In the genomic region with DNA sequence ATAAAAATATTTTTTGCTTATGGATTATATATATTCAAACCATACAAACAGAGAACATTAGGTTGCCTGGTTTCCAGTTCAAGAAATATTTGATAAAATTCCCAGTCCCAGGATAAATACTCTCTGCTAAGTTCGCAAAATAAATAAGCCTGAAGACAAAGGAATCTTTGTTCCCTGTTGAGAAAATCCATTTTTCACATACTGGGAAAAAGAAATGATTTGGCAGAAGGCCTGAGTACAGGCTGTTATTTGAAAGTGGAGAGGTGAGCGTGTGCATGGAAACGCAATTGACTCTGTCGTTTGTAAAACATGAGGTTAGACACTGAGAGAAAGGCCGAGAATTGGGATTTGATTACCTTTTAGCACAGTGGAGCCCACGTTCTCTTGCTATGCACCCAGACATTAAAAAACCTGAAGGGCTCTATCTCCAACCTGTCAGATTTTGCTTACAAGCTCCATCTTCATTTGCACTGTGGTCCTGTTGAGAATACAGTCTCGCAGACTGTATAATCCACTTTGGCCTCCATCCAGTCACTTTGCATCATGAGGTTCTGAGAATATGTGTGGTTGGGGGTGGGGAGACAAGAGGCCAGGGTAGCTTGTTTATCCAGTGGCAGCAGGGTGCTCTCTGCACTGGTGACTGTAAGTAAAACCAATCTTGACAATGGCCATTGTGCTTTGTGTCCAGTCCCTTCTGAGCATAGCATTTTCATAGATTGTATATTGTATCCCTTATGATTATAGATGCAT, we compare ENCODE assay signal across 19 mouse cellular contexts. TPM values are rescaled to one million over a fixed set of nuclear protein-coding genes. Genes with fewer than 3 reads are reported as not detected.
A peak's percentile ranks its signal among the peaks of the same experiment; 100 is the strongest.
DNase-seq lines count a peak whose midpoint lies in the region; ATAC-seq and TF ChIP-seq lines count a peak whose summit lies in the region.
"Had no signal": no experiment of that assay in that cellular context is flagged by ENCODE, and none has a peak within 500 bp of the region (broad histone marks: within the 10 kb centered on the region; RNA-seq: fewer than 3 reads in every experiment).

No protein-coding gene starts in this region.

- no peak for TF ChIP-seq POLR2A in heart, adult 2 months (IDR thresholded peaks at IDR 0.05; ENCODE audit: insufficient read depth, low read depth, low read length)

- H3K4me2 ChIP-seq in hindbrain, embryonic 11.5 days (replicated peaks; ENCODE audit: low read depth, low read length): no peak overlapping the region
- H3K4me2 ChIP-seq in hindbrain, embryonic 12.5 days (replicated peaks): no peak overlapping the region
- H3K4me2 ChIP-seq in midbrain, embryonic 14.5 days (ENCODE audit: low read length): no peak overlapping the region
- no peak overlapping the region for H3K4me2 ChIP-seq in midbrain, embryonic 11.5 days
- no peak overlapping the region for H3K4me2 ChIP-seq in midbrain, postnatal 0 days (ENCODE audit: low read depth, low read length, poor library complexity, severe bottlenecking)
- H3K4me2 ChIP-seq: heart, embryonic 11.5 days; intestine, embryonic 15.5 days; liver, embryonic 13.5 days had no signal

- no peak for ATAC-seq in hindbrain, embryonic 11.5 days (ENCODE audit: low FRiP score)
- ATAC-seq in hindbrain, embryonic 12.5 days (ENCODE audit: low FRiP score): no peak
- no peak; the same call in 1 of the 2 replicates for ATAC-seq in midbrain, embryonic 14.5 days (ENCODE audit: low FRiP score, low TSS enrichment)
- no peak for ATAC-seq in midbrain, embryonic 11.5 days (ENCODE audit: low FRiP score)
- ATAC-seq in midbrain, postnatal 0 days (ENCODE audit: low FRiP score): no peak
- ATAC-seq: intestine, embryonic 15.5 days had no signal

- H3K9me3 ChIP-seq in hindbrain, embryonic 11.5 days (ENCODE audit: control insufficient read depth, low read length): no peaks in the 10 kb centered on the region
- no peaks in the 10 kb centered on the region for H3K9me3 ChIP-seq in hindbrain, embryonic 12.5 days (replicated peaks)
- H3K9me3 ChIP-seq in midbrain, embryonic 14.5 days (ENCODE audit: control insufficient read depth, low read length): no peaks in the 10 kb centered on the region
- H3K9me3 ChIP-seq in midbrain, embryonic 11.5 days (ENCODE audit: control insufficient read depth, low read length): no peaks in the 10 kb centered on the region
- no peaks in the 10 kb centered on the region for H3K9me3 ChIP-seq in midbrain, postnatal 0 days (ENCODE audit: low read length)
- H3K9me3 ChIP-seq: intestine, embryonic 15.5 days; liver, embryonic 13.5 days had no signal

- TF ChIP-seq CTCF in midbrain, postnatal 0 days (IDR thresholded peaks at IDR 0.05): no peak
- TF ChIP-seq CTCF in heart, adult 2 months (IDR thresholded peaks at IDR 0.05): no peak

- no peaks in the 10 kb centered on the region for H3K4me1 ChIP-seq in hindbrain, embryonic 11.5 days (replicated peaks; ENCODE audit: control insufficient read depth, insufficient read depth, low read length)
- no peaks in the 10 kb centered on the region for H3K4me1 ChIP-seq in hindbrain, embryonic 12.5 days
- H3K4me1 ChIP-seq in midbrain, embryonic 14.5 days (ENCODE audit: control insufficient read depth, insufficient read depth, low read length): no peaks in the 10 kb centered on the region
- H3K4me1 ChIP-seq in midbrain, embryonic 11.5 days (ENCODE audit: control insufficient read depth, insufficient read depth, low read length): no peaks in the 10 kb centered on the region
- H3K4me1 ChIP-seq in midbrain, postnatal 0 days (ENCODE audit: insufficient read depth, low read length): no peaks in the 10 kb centered on the region
- no peaks in the 10 kb centered on the region for H3K4me1 ChIP-seq in heart, adult 2 months (ENCODE audit: control insufficient read depth, insufficient read depth, low read length)
- H3K4me1 ChIP-seq: intestine, embryonic 15.5 days; liver, embryonic 13.5 days had no signal

- peak; percentile 1 for DNase-seq in hindbrain, embryonic 11.5 days (ENCODE audit: low spot score)
- peak; percentile 59 for DNase-seq in midbrain, embryonic 14.5 days
- DNase-seq in midbrain, embryonic 11.5 days (ENCODE audit: low spot score, missing footprints): no peak
- peak; percentile 63 for DNase-seq in fibroblast of lung, adult 2 months (ENCODE audit: low read depth)
- peak; percentile 63 for DNase-seq in midbrain, postnatal 0 days (ENCODE audit: low spot score)
- no peak for DNase-seq in heart, adult 2 months
- DNase-seq: adrenal gland, postnatal 36 days; cerebellum, adult 9-11 months; gastrocnemius, postnatal 25 days; heart, postnatal 14 days; layer of hippocampus, postnatal 36 days; liver, embryonic 13.5 days; lung, postnatal 10 days; right cerebral cortex, adult 18-20 months; thymus, postnatal 36 days had no signal

- no peak overlapping the region for H3K27ac ChIP-seq in hindbrain, embryonic 11.5 days (ENCODE audit: low read depth, low read length)
- H3K27ac ChIP-seq in hindbrain, embryonic 12.5 days: no peak overlapping the region
- no peak overlapping the region for H3K27ac ChIP-seq in midbrain, embryonic 14.5 days (replicated peaks; ENCODE audit: low read depth, low read length)
- H3K27ac ChIP-seq in midbrain, embryonic 11.5 days (ENCODE audit: low read depth, low read length): no peak overlapping the region
- H3K27ac ChIP-seq in midbrain, postnatal 0 days (ENCODE audit: low read depth, low read length): no peak overlapping the region
- H3K27ac ChIP-seq in heart, adult 2 months: no peak overlapping the region
- H3K27ac ChIP-seq: intestine, embryonic 15.5 days; liver, embryonic 13.5 days had no signal

- intact Hi-C loops in heart, adult 2 months (cut with DNase I): loop anchor here (2.0 kb wide), 1 partner anchor 315 kb away; no protein-coding TSS in a partner anchor

- H3K36me3 ChIP-seq in hindbrain, embryonic 11.5 days (ENCODE audit: control insufficient read depth, insufficient read depth, low read length): no peaks in the 10 kb centered on the region
- H3K36me3 ChIP-seq in hindbrain, embryonic 12.5 days: no peaks in the 10 kb centered on the region
- no peaks in the 10 kb centered on the region for H3K36me3 ChIP-seq in midbrain, embryonic 14.5 days (ENCODE audit: control insufficient read depth, insufficient read depth, low read length)
- H3K36me3 ChIP-seq in midbrain, embryonic 11.5 days (ENCODE audit: control insufficient read depth, insufficient read depth, low read length): no peaks in the 10 kb centered on the region
- no peaks in the 10 kb centered on the region for H3K36me3 ChIP-seq in midbrain, postnatal 0 days (ENCODE audit: insufficient read depth, low read length)
- H3K36me3 ChIP-seq in heart, adult 2 months (ENCODE audit: control insufficient read depth, insufficient read depth, low read length): no peaks in the 10 kb centered on the region
- H3K36me3 ChIP-seq: intestine, embryonic 15.5 days; liver, embryonic 13.5 days had no signal

- no peaks in the 10 kb centered on the region for H3K27me3 ChIP-seq in hindbrain, embryonic 11.5 days (ENCODE audit: control insufficient read depth, insufficient read depth, low read length)
- H3K27me3 ChIP-seq in hindbrain, embryonic 12.5 days: peaks cover 4% of the 10 kb centered on the region; the same call in 1 of the 2 replicates
- H3K27me3 ChIP-seq in midbrain, embryonic 14.5 days (ENCODE audit: control insufficient read depth, insufficient read depth, low read length): no peaks in the 10 kb centered on the region
- no peaks in the 10 kb centered on the region for H3K27me3 ChIP-seq in midbrain, embryonic 11.5 days (ENCODE audit: control insufficient read depth, insufficient read depth, low read length)
- H3K27me3 ChIP-seq in midbrain, postnatal 0 days (ENCODE audit: insufficient read depth, low read length): no peaks in the 10 kb centered on the region
- no peaks in the 10 kb centered on the region for H3K27me3 ChIP-seq in heart, adult 2 months (ENCODE audit: control insufficient read depth, insufficient read depth, low read length)
- H3K27me3 ChIP-seq: intestine, embryonic 15.5 days; liver, embryonic 13.5 days had no signal

- H3K4me3 ChIP-seq in hindbrain, embryonic 11.5 days (ENCODE audit: low read depth, low read length): no peak overlapping the region
- H3K4me3 ChIP-seq in hindbrain, embryonic 12.5 days: no peak overlapping the region
- H3K4me3 ChIP-seq in midbrain, embryonic 14.5 days (replicated peaks; ENCODE audit: low read depth, low read length): no peak overlapping the region
- H3K4me3 ChIP-seq in midbrain, embryonic 11.5 days (ENCODE audit: low read depth, low read length): no peak overlapping the region
- H3K4me3 ChIP-seq in midbrain, postnatal 0 days (ENCODE audit: low read depth, low read length): no peak overlapping the region
- H3K4me3 ChIP-seq in heart, adult 2 months: no peak overlapping the region
- H3K4me3 ChIP-seq: erythroblast, embryonic 14.5 days; intestine, embryonic 15.5 days; liver, embryonic 13.5 days had no signal

- no peak for TF ChIP-seq EP300 in heart, adult 2 months (IDR thresholded peaks at IDR 0.05; ENCODE audit: insufficient read depth, low read depth, low read length)

- 65% methylated on average over 7 of the region's 7 CpGs for WGBS in hindbrain, embryonic 11.5 days
- WGBS in hindbrain, embryonic 12.5 days: 63% methylated on average over 7 of the region's 7 CpGs
- 57% methylated on average over 7 of the region's 7 CpGs for WGBS in midbrain, embryonic 14.5 days
- WGBS in midbrain, embryonic 11.5 days: 71% methylated on average over 7 of the region's 7 CpGs
- 44% methylated on average over 7 of the region's 7 CpGs for WGBS in midbrain, postnatal 0 days
- 72% methylated on average over 7 of the region's 7 CpGs for WGBS in heart, adult 2 months

- no peak overlapping the region for H3K9ac ChIP-seq in hindbrain, embryonic 11.5 days (ENCODE audit: low read depth, low read length)
- H3K9ac ChIP-seq in hindbrain, embryonic 12.5 days: no peak overlapping the region
- H3K9ac ChIP-seq in midbrain, embryonic 14.5 days (replicated peaks; ENCODE audit: low read length): no peak overlapping the region
- H3K9ac ChIP-seq in midbrain, embryonic 11.5 days (ENCODE audit: low read length): no peak overlapping the region
- H3K9ac ChIP-seq in midbrain, postnatal 0 days (replicated peaks; ENCODE audit: low read length, poor library complexity, severe bottlenecking): no peak overlapping the region
- no peak overlapping the region for H3K9ac ChIP-seq in heart, adult 2 months (ENCODE audit: low read depth, low read length)
- H3K9ac ChIP-seq: intestine, embryonic 15.5 days; liver, embryonic 13.5 days had no signal

- H3K79me2 ChIP-seq in heart, adult 2 months (replicated peaks; ENCODE audit: control insufficient read depth, insufficient read depth, low read length): no peaks in the 10 kb centered on the region

RNA-seq across cellular contexts. Expression of a gene that starts 40.7 kb away (rescaled TPM):
- 0.43 and 0.74 TPM in 2 replicates for polyA plus RNA-seq in hindbrain, embryonic 11.5 days (2014; fragmentation: Nextera tagmentation; extraction: Ambion mirVana)
- 0.47 and 1.1 TPM in 2 replicates for polyA plus RNA-seq in hindbrain, embryonic 12.5 days (2016; fragmentation: Nextera tagmentation; extraction: Ambion mirVana)
- polyA plus RNA-seq in midbrain, embryonic 14.5 days (2014; fragmentation: Nextera tagmentation; extraction: Ambion mirVana): 0.27 and 0.43 TPM in 2 replicates
- polyA plus RNA-seq in midbrain, embryonic 11.5 days (2014; fragmentation: Nextera tagmentation; extraction: Ambion mirVana): 0.45 and 0.80 TPM in 2 replicates
- total RNA-seq in midbrain, postnatal 0 days (2014; rRNA removed): 0.11 TPM in 1 of 2 replicates, not detected in the other
- polyA plus RNA-seq in midbrain, postnatal 0 days (2015; fragmentation: Nextera tagmentation; extraction: Ambion mirVana): 0.19 and 0.43 TPM in 2 replicates
- total RNA-seq in heart, adult 2 months (2021): not detected
- polyA plus RNA-seq in heart, adult 2 months (2012; rRNA removed): 0.06 TPM in 1 of 2 replicates, not detected in the other
- total RNA-seq: gastrocnemius, postnatal 25 days; heart, postnatal 14 days; layer of hippocampus, postnatal 36 days had no signal
- polyA plus RNA-seq: erythroblast, embryonic 14.5 days had no signal

Comparison
In these comparisons a context has a peak if more than half of its experiments do, and no peak if none do; other contexts are left out.
1. DNase-seq: peak in hindbrain, embryonic 11.5 days (single experiment), midbrain, embryonic 14.5 days (single experiment), fibroblast of lung, adult 2 months (single experiment) and midbrain, postnatal 0 days (single experiment); none in midbrain, embryonic 11.5 days (single experiment) and heart, adult 2 months (0 of 2).